Mouse (Mus musculus): ENCODE measurements around the gene Hist2h3c1. TPM values are rescaled to one million over a fixed set of nuclear protein-coding genes. Genes with fewer than 3 reads are reported as not detected.
"Not testable (repeated sequence)": the region's sequence is repeated elsewhere in the genome, so short reads cannot be mapped to it uniquely, and the experiment has no call there.

Hist2h3c1 gene
- polyA plus RNA-seq, 1 experiment, result not detected

- Histone ChIP-seq H3K27ac (ENCODE audit: insufficient read depth, low read depth, low read length) (peak within 1 kb of the TSS; percentile 58), H3K4me3 (ENCODE audit: insufficient read depth, low read depth, low read length) (peak within 1 kb of the TSS; percentile 52)
- TF ChIP-seq POLR2A (IDR thresholded peaks at IDR 0.05; ENCODE audit: insufficient read depth, low read depth, low read length), result peak; percentile 42; the same call in 1 of the 2 replicates
- WGBS, result 2% methylated on average over 41 of the region's 85 CpGs
- not testable (repeated sequence) for H3K4me1 ChIP-seq (ENCODE audit: control insufficient read depth, insufficient read depth, low read length)
Observed at GRCm38 (mm10) chr3:96239949-96240798, 6.3 kb upstream of the Hist2h3c1 start, which contains the start of gene Hist2h2aa2. TSS of gene Hist2h2aa2 (minus strand) at chr3:96240276.

GRCm38 (mm10) chr3:96240799-96241197 lies 5.7 kb upstream of the Hist2h3c1 start:
- TF ChIP-seq POLR2A (IDR thresholded peaks at IDR 0.05; ENCODE audit: insufficient read depth, low read depth, low read length), result no peak
- TF ChIP-seq CTCF (IDR thresholded peaks at IDR 0.05; ENCODE audit: insufficient read depth, low read depth, low read length), result no peak
- Histone ChIP-seq H3K27ac (ENCODE audit: insufficient read depth, low read depth, low read length) (0 out of 2 replicates have a peak overlapping the region, but pooled peaks have one; percentile 58), H3K4me3 (ENCODE audit: insufficient read depth, low read depth, low read length) (no peak overlapping the region), H3K4me1 (ENCODE audit: control insufficient read depth, insufficient read depth, low read length) (peaks cover 4% of the 10 kb centered on the region; the same call in 1 of the 2 replicates)
- WGBS, result 54% methylated on average over 9 of the region's 9 CpGs

GRCm38 (mm10) chr3:96243921-96244572 lies 2.4 kb upstream of the Hist2h3c1 start:
- H3K27ac ChIP-seq (ENCODE audit: insufficient read depth, low read depth, low read length), result peak overlapping the region; percentile 59
- H3K4me3 ChIP-seq (ENCODE audit: insufficient read depth, low read depth, low read length), result no peak overlapping the region
- 79% methylated on average over 7 of the region's 7 CpGs for WGBS
- TF ChIP-seq POLR2A (IDR thresholded peaks at IDR 0.05; ENCODE audit: insufficient read depth, low read depth, low read length) (no peak), CTCF (IDR thresholded peaks at IDR 0.05; ENCODE audit: insufficient read depth, low read depth, low read length) (no peak)
- peaks cover 2% of the 10 kb centered on the region; the same call in 1 of the 2 replicates for H3K4me1 ChIP-seq (ENCODE audit: control insufficient read depth, insufficient read depth, low read length)

- H3K4me3 ChIP-seq (ENCODE audit: insufficient read depth, low read depth, low read length), result peak within 1 kb of the TSS; percentile 66
- WGBS, result under 1% methylated on average over 35 of the region's 88 CpGs
- H3K27ac ChIP-seq (ENCODE audit: insufficient read depth, low read depth, low read length), result peak within 1 kb of the TSS; percentile 95
- H3K4me1 ChIP-seq (ENCODE audit: control insufficient read depth, insufficient read depth, low read length), result not testable (repeated sequence)
Observed at GRCm38 (mm10) chr3:96245003-96245886, 1.2 kb upstream of the Hist2h3c1 start, which contains the start of gene Hist2h2aa1. TSS of gene Hist2h2aa1 (plus strand) at chr3:96245497.

- 0% methylated on average over 11 of the region's 21 CpGs for WGBS
- peak overlapping the region; percentile 52 for H3K4me3 ChIP-seq (ENCODE audit: insufficient read depth, low read depth, low read length)
- H3K27ac ChIP-seq (ENCODE audit: insufficient read depth, low read depth, low read length); H3K4me1 ChIP-seq (ENCODE audit: control insufficient read depth, insufficient read depth, low read length): not testable (repeated sequence)
Observed at GRCm38 (mm10) chr3:96246018-96246417, 467 bp upstream of the Hist2h3c1 start.

- peaks cover 2% of the 10 kb centered on the region; the same call in 1 of the 2 replicates for H3K4me1 ChIP-seq (ENCODE audit: control insufficient read depth, insufficient read depth, low read length)
- TF ChIP-seq CTCF (IDR thresholded peaks at IDR 0.05; ENCODE audit: insufficient read depth, low read depth, low read length) (no peak), POLR2A (IDR thresholded peaks at IDR 0.05; ENCODE audit: insufficient read depth, low read depth, low read length) (no peak)
- 40% methylated on average over 11 of the region's 11 CpGs for WGBS
- H3K4me3 ChIP-seq (ENCODE audit: insufficient read depth, low read depth, low read length), result no peak overlapping the region; the same call in 1 of the 2 replicates
- H3K27ac ChIP-seq (ENCODE audit: insufficient read depth, low read depth, low read length), result no peak overlapping the region
Observed at GRCm38 (mm10) chr3:96247356-96248140, 1.1 kb downstream of the Hist2h3c1 start.

- H3K4me1 ChIP-seq (ENCODE audit: control insufficient read depth, insufficient read depth, low read length), result peaks cover 2% of the 10 kb centered on the region; the same call in 1 of the 2 replicates
- WGBS, result 57% methylated on average over 6 of the region's 6 CpGs
- H3K27ac ChIP-seq (ENCODE audit: insufficient read depth, low read depth, low read length), result no peak overlapping the region
- no peak for TF ChIP-seq CTCF (IDR thresholded peaks at IDR 0.05; ENCODE audit: insufficient read depth, low read depth, low read length)
- no peak overlapping the region for H3K4me3 ChIP-seq (ENCODE audit: insufficient read depth, low read depth, low read length)
Observed at GRCm38 (mm10) chr3:96248141-96249033, 1.9 kb downstream of the Hist2h3c1 start.

GRCm38 (mm10) chr3:96249034-96249345 lies 2.5 kb downstream of the Hist2h3c1 start:
- Histone ChIP-seq H3K27ac (ENCODE audit: insufficient read depth, low read depth, low read length) (no peak overlapping the region), H3K4me3 (ENCODE audit: insufficient read depth, low read depth, low read length) (no peak overlapping the region), H3K4me1 (ENCODE audit: control insufficient read depth, insufficient read depth, low read length) (peaks cover 2% of the 10 kb centered on the region; the same call in 1 of the 2 replicates)
- 55% methylated on average over 4 of the region's 4 CpGs for WGBS
- TF ChIP-seq CTCF (IDR thresholded peaks at IDR 0.05; ENCODE audit: insufficient read depth, low read depth, low read length) (no peak), POLR2A (IDR thresholded peaks at IDR 0.05; ENCODE audit: insufficient read depth, low read depth, low read length) (no peak)

Measured in olfactory bulb, adult 2 months (tissue).